Mouse (Mus musculus): ENCODE results near the gene Nyap2. TPM values are rescaled to one million over a fixed set of nuclear protein-coding genes. Genes with fewer than 3 reads are reported as not detected.

Gene Nyap2
- 0.06 and 0.09 TPM in 2 replicates for polyA plus RNA-seq (2015; fragmentation: Nextera tagmentation; extraction: Ambion mirVana)

GRCm38 (mm10) chr1:81076831-81077664 is at the start of gene Nyap2:
Nyap2 (plus strand) TSS chr1:81076950.
- Histone ChIP-seq H3K4me3 (ENCODE audit: low read length) (no peak within 1 kb of the TSS), H3K9ac (ENCODE audit: low read length) (no peak within 1 kb of the TSS), H3K4me2 (ENCODE audit: low read depth, low read length) (no peak within 1 kb of the TSS), H3K27ac (ENCODE audit: low read length) (no peak within 1 kb of the TSS), H3K9me3 (ENCODE audit: control insufficient read depth, low read length) (no peaks in the 10 kb centered on the region), H3K27me3 (ENCODE audit: control insufficient read depth, insufficient read depth, low read depth, low read length) (no peaks in the 10 kb centered on the region), H3K4me1 (replicated peaks; ENCODE audit: control insufficient read depth, insufficient read depth, low read length) (no peaks in the 10 kb centered on the region), H3K36me3 (ENCODE audit: control insufficient read depth, insufficient read depth, low read length) (no peaks in the 10 kb centered on the region)
- 36% methylated on average over 16 of the region's 16 CpGs for WGBS
- no peak for ATAC-seq (ENCODE audit: low read depth)

DNA sequence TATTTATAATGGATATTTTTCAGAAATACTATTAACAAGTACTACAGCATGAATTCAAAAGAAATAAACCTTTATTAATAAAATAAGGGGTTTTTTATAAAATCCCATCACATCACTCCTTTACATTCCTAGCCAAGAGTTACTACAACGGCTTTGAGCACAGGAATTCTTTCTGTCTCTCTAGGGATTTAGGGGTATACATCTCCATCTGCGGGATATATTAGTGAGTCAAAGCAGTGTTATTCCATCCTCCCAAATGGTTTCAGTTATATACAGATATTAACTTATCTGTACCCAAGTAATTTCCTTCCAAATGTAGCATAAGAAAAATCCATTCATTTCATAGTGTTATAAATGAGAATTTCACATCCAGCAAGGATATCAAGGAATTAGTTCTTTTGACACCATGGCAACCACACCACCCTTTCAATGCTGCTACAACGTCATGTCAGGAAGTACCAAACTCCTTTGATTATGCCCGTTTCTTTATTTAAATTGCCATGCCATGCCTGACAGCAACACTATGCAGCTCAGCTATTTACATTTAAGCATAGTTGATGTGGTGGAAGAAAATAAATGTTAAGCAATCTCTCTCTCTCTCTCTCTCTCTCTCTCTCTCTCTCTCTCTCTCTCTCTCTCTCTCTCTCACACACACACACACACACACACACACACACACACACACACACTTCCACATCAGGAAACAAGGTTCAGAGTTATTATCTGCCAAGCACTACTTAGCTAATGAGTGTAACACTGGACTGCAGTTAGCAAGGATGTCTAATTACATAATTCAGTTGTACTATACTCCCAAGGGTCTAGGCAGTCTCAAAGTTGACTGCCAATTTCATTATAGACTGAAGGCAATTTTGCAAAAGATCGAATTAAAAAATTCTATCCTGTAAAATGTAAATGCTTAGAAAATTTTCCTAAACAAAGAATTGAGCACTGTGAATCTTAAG is 33.6 kb upstream of the Nyap2 start:
- ATAC-seq (ENCODE audit: low read depth) = no peak
- WGBS = 50% methylated on average over 5 of the region's 5 CpGs
- no peak overlapping the region for H3K4me2 ChIP-seq (ENCODE audit: low read depth, low read length)
- H3K36me3 ChIP-seq (ENCODE audit: control insufficient read depth, insufficient read depth, low read length) = no peaks in the 10 kb centered on the region
- H3K4me3 ChIP-seq (ENCODE audit: low read length) = no peak overlapping the region
- H3K4me1 ChIP-seq (replicated peaks; ENCODE audit: control insufficient read depth, insufficient read depth, low read length) = no peaks in the 10 kb centered on the region
- no peak overlapping the region for H3K9ac ChIP-seq (ENCODE audit: low read length)
- H3K27ac ChIP-seq (ENCODE audit: low read length) = no peak overlapping the region
- H3K27me3 ChIP-seq (ENCODE audit: control insufficient read depth, insufficient read depth, low read depth, low read length) = no peaks in the 10 kb centered on the region
- H3K9me3 ChIP-seq (ENCODE audit: control insufficient read depth, low read length) = no peaks in the 10 kb centered on the region

GRCm38 (mm10) chr1:81058340-81058739 is 18.4 kb upstream of the Nyap2 start:
- 75% methylated on average over 5 of the region's 5 CpGs for WGBS
- H3K4me1 ChIP-seq (replicated peaks; ENCODE audit: control insufficient read depth, insufficient read depth, low read length) = no peaks in the 10 kb centered on the region
- H3K9me3 ChIP-seq (ENCODE audit: control insufficient read depth, low read length) = no peaks in the 10 kb centered on the region
- no peak overlapping the region for H3K4me2 ChIP-seq (ENCODE audit: low read depth, low read length)
- H3K27ac ChIP-seq (ENCODE audit: low read length) = no peak overlapping the region
- H3K4me3 ChIP-seq (ENCODE audit: low read length) = no peak overlapping the region
- no peaks in the 10 kb centered on the region for H3K36me3 ChIP-seq (ENCODE audit: control insufficient read depth, insufficient read depth, low read length)
- ATAC-seq (ENCODE audit: low read depth) = no peak
- H3K27me3 ChIP-seq (ENCODE audit: control insufficient read depth, insufficient read depth, low read depth, low read length) = no peaks in the 10 kb centered on the region
- no peak overlapping the region for H3K9ac ChIP-seq (ENCODE audit: low read length)

- no peaks in the 10 kb centered on the region for H3K36me3 ChIP-seq (ENCODE audit: control insufficient read depth, insufficient read depth, low read length)
- H3K27ac ChIP-seq (ENCODE audit: low read length) = no peak overlapping the region
- no peaks in the 10 kb centered on the region for H3K9me3 ChIP-seq (ENCODE audit: control insufficient read depth, low read length)
- no peak for ATAC-seq (ENCODE audit: low read depth)
- H3K4me1 ChIP-seq (replicated peaks; ENCODE audit: control insufficient read depth, insufficient read depth, low read length) = no peaks in the 10 kb centered on the region
- H3K9ac ChIP-seq (ENCODE audit: low read length) = no peak overlapping the region
- 64% methylated on average over 2 of the region's 2 CpGs for WGBS
- H3K4me2 ChIP-seq (ENCODE audit: low read depth, low read length) = no peak overlapping the region
- no peak overlapping the region for H3K4me3 ChIP-seq (ENCODE audit: low read length)
- H3K27me3 ChIP-seq (ENCODE audit: control insufficient read depth, insufficient read depth, low read depth, low read length) = no peaks in the 10 kb centered on the region
These were observed 17.9 kb upstream of the Nyap2 start for GRCm38 (mm10) chr1:81058835-81059234.

- no peak overlapping the region for H3K4me2 ChIP-seq (ENCODE audit: low read depth, low read length)
- no peak overlapping the region for H3K4me3 ChIP-seq (ENCODE audit: low read length)
- H3K36me3 ChIP-seq (ENCODE audit: control insufficient read depth, insufficient read depth, low read length) = no peaks in the 10 kb centered on the region
- H3K4me1 ChIP-seq (replicated peaks; ENCODE audit: control insufficient read depth, insufficient read depth, low read length) = no peaks in the 10 kb centered on the region
- no peak for ATAC-seq (ENCODE audit: low read depth)
- no peaks in the 10 kb centered on the region for H3K27me3 ChIP-seq (ENCODE audit: control insufficient read depth, insufficient read depth, low read depth, low read length)
- H3K27ac ChIP-seq (ENCODE audit: low read length) = no peak overlapping the region
- no peak overlapping the region for H3K9ac ChIP-seq (ENCODE audit: low read length)
- H3K9me3 ChIP-seq (ENCODE audit: control insufficient read depth, low read length) = no peaks in the 10 kb centered on the region
- WGBS = 86% methylated on average over 2 of the region's 2 CpGs
These were observed 13.9 kb upstream of the Nyap2 start for GRCm38 (mm10) chr1:81062811-81063210.

DNA sequence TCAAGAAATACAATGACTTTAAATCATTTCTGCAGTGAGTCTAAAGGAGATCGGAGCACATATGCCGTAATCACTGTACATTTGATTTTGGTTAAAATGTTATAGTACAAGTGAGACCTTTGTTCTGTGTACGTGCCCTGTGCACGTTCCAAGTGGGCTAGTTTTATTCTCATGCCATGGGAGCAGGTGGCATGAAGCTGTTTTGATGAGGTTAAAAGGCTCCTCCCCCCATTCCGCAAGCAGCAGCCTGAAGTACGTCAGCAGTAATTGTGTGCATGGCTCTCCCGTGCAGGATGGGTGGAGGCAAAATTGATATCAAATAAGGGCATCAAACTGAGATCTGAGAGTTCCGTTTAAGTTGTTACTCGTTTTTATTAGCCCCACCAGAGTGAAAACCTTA is 491 bp upstream of the Nyap2 start:
- H3K36me3 ChIP-seq (ENCODE audit: control insufficient read depth, insufficient read depth, low read length) = no peaks in the 10 kb centered on the region
- no peak overlapping the region for H3K27ac ChIP-seq (ENCODE audit: low read length)
- no peak overlapping the region for H3K9ac ChIP-seq (ENCODE audit: low read length)
- ATAC-seq (ENCODE audit: low read depth) = no peak
- no peaks in the 10 kb centered on the region for H3K4me1 ChIP-seq (replicated peaks; ENCODE audit: control insufficient read depth, insufficient read depth, low read length)
- no peaks in the 10 kb centered on the region for H3K27me3 ChIP-seq (ENCODE audit: control insufficient read depth, insufficient read depth, low read depth, low read length)
- 70% methylated on average over 9 of the region's 9 CpGs for WGBS
- H3K4me3 ChIP-seq (ENCODE audit: low read length) = no peak overlapping the region
- no peaks in the 10 kb centered on the region for H3K9me3 ChIP-seq (ENCODE audit: control insufficient read depth, low read length)
- H3K4me2 ChIP-seq (ENCODE audit: low read depth, low read length) = no peak overlapping the region

DNA sequence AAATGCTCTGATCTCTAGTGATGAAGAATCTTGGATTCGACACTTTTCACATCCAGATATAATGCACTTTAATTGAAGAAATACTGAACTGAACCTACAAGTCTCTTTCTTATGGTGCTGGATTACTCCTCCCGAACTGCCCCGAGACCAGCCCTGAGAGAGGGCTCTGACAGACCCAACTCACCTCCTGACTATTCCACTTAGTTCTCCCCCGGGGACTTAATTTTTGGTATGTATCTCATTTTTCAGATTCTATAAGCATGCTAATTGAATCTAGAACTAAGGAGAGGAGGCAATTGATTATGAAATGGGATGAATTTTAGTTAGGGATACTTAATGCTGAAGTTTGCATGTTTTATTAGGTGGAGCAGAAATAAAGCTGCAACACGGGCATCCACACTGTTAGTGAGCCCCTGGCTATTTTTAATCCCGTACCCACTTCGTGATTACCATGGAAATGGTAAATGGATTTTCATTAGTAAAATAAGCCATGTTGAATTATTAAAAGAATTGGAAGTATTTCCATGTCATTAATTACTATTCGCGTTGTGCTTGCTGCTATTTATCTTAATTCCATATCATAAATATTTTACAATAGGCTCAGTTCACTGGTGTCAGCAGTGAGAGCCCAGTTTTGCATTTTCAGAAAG is 1.0 kb downstream of the Nyap2 start:
- no peak overlapping the region for H3K4me2 ChIP-seq (ENCODE audit: low read depth, low read length)
- no peaks in the 10 kb centered on the region for H3K27me3 ChIP-seq (ENCODE audit: control insufficient read depth, insufficient read depth, low read depth, low read length)
- 74% methylated on average over 9 of the region's 9 CpGs for WGBS
- H3K9me3 ChIP-seq (ENCODE audit: control insufficient read depth, low read length) = no peaks in the 10 kb centered on the region
- no peak overlapping the region for H3K4me3 ChIP-seq (ENCODE audit: low read length)
- H3K4me1 ChIP-seq (replicated peaks; ENCODE audit: control insufficient read depth, insufficient read depth, low read length) = no peaks in the 10 kb centered on the region
- no peak for ATAC-seq (ENCODE audit: low read depth)
- no peak overlapping the region for H3K9ac ChIP-seq (ENCODE audit: low read length)
- no peaks in the 10 kb centered on the region for H3K36me3 ChIP-seq (ENCODE audit: control insufficient read depth, insufficient read depth, low read length)
- H3K27ac ChIP-seq (ENCODE audit: low read length) = no peak overlapping the region

DNA sequence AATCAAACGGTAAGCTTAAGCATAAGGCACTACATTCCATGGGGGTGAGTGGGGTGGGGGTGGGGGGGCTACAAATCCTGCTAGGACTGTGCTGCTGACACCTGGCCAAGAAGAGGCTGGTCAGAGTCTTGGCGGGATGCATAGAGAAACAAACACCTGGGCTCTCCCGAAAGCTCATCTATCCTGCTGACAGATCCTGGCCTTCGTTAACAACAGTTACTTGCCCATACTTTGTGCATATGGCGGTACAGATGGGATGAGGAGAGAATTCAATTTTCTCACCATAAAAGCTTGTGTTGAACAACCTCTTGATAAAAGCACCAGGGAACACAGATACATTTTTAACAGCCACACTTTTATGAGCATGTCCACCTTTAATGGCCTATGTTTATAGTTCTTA is 10.7 kb downstream of the Nyap2 start:
- no peak for ATAC-seq (ENCODE audit: low read depth)
- H3K27ac ChIP-seq (ENCODE audit: low read length) = no peak overlapping the region
- no peaks in the 10 kb centered on the region for H3K27me3 ChIP-seq (ENCODE audit: control insufficient read depth, insufficient read depth, low read depth, low read length)
- no peaks in the 10 kb centered on the region for H3K9me3 ChIP-seq (ENCODE audit: control insufficient read depth, low read length)
- no peak overlapping the region for H3K9ac ChIP-seq (ENCODE audit: low read length)
- no peak overlapping the region for H3K4me2 ChIP-seq (ENCODE audit: low read depth, low read length)
- WGBS = 66% methylated on average over 5 of the region's 5 CpGs
- no peaks in the 10 kb centered on the region for H3K36me3 ChIP-seq (ENCODE audit: control insufficient read depth, insufficient read depth, low read length)
- no peaks in the 10 kb centered on the region for H3K4me1 ChIP-seq (replicated peaks; ENCODE audit: control insufficient read depth, insufficient read depth, low read length)
- no peak overlapping the region for H3K4me3 ChIP-seq (ENCODE audit: low read length)

GRCm38 (mm10) chr1:81090400-81090799 is 13.7 kb downstream of the Nyap2 start:
- H3K36me3 ChIP-seq (ENCODE audit: control insufficient read depth, insufficient read depth, low read length) = no peaks in the 10 kb centered on the region
- H3K4me2 ChIP-seq (ENCODE audit: low read depth, low read length) = no peak overlapping the region
- no peaks in the 10 kb centered on the region for H3K4me1 ChIP-seq (replicated peaks; ENCODE audit: control insufficient read depth, insufficient read depth, low read length)
- no peak overlapping the region for H3K27ac ChIP-seq (ENCODE audit: low read length)
- H3K9me3 ChIP-seq (ENCODE audit: control insufficient read depth, low read length) = no peaks in the 10 kb centered on the region
- WGBS = 83% methylated on average over 1 of the region's 1 CpGs
- H3K4me3 ChIP-seq (ENCODE audit: low read length) = no peak overlapping the region
- no peak overlapping the region for H3K9ac ChIP-seq (ENCODE audit: low read length)
- H3K27me3 ChIP-seq (ENCODE audit: control insufficient read depth, insufficient read depth, low read depth, low read length) = no peaks in the 10 kb centered on the region
- ATAC-seq (ENCODE audit: low read depth) = no peak

All from lung, embryonic 16.5 days (tissue).